Mouse (Mus musculus) liver, postnatal 0 days (tissue): ENCODE results near the gene Cfap299.

ENCODE experiments used
- CTCF ChIP-seq: sonication (generic); IDR thresholded peaks from 2 replicates; pipeline ENCODE4 v1.5.1; 2016; ENCODE audit warnings: antibody characterized with exemption, low read depth
- EP300 ChIP-seq: IDR thresholded peaks from 2 replicates; pipeline ENCODE4 v1.6.1; 2016; ENCODE audit warnings: antibody characterized with exemption, low read depth, mild to moderate bottlenecking

DNA sequence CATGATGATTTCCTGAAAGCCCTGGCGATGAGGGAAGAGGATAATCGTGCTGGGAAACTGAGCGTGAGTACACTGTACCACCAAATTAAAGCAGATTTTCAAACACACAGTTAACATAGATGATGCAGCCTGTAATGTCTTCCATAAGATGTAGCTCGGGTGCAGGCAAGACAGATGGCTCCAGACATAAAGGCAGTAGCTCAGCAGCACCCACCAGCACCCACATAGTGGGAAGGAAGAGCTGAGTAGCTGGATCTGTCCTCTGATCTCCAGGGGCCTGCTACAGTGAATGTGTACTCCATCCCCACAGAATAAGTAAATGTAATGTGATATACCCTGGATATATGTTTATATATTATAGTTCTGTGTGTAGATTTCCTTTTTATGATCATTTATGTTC lies 169.2 kb downstream of the Cfap299 start:
- TF ChIP-seq CTCF, result no peak
- no peak for TF ChIP-seq EP300
